Mouse (Mus musculus): Measurements from ENCODE around the gene Catsperg2.
"Not testable (repeated sequence)": the region's sequence is repeated elsewhere in the genome, so short reads cannot be mapped to it uniquely, and the experiment has no call there.

GRCm38 (mm10) chr7:29695231-29695630 is 31.6 kb downstream of the Catsperg2 start:
- not testable (repeated sequence) for TF ChIP-seq POLR2A, CTCF (IDR thresholded peaks at IDR 0.05; ENCODE audit: extremely low read depth, insufficient read depth, low read length)

All from cortical plate, adult 2 months (tissue).